Mouse (Mus musculus) forebrain, embryonic 11.5 days (tissue): ENCODE results near the gene Psmc6. TPM values are rescaled to one million over a fixed set of nuclear protein-coding genes. Genes with fewer than 3 reads are reported as not detected.
A peak's percentile ranks its signal among the peaks of the same experiment; 100 is the strongest.

Experiments
- ATAC-seq: fragments of 200-750 bp; cut with Nextera tagmentation; replicated peaks from 2 replicates; pipeline ENCODE4 v1.8.0; 2017; ENCODE audit warnings: moderate TSS enrichment; ENCODE audit not compliant: low FRiP score
- DNase-seq: peaks from one replicate; pipeline ENCODE4 v3.0.0-alpha.2; 2017; ENCODE audit warnings: low spot score
- H3K27ac ChIP-seq: fragments of 300-500 bp; sonication (generic); 2 replicates; pipeline ENCODE4 v1.5.1; 2014; ENCODE audit warnings: low read depth, low read length
- H3K27me3 ChIP-seq: fragments of 300-500 bp; sonication (generic); 2 replicates; pipeline ENCODE4 v1.6.1; 2014; ENCODE audit warnings: mild to moderate bottlenecking, low read length, mixed read lengths; ENCODE audit not compliant: control insufficient read depth, insufficient read depth
- H3K36me3 ChIP-seq: fragments of 300-500 bp; sonication (generic); 2 replicates; pipeline ENCODE4 v1.6.1; 2014; ENCODE audit warnings: mild to moderate bottlenecking, low read length, moderate library complexity, mixed read lengths; ENCODE audit not compliant: control insufficient read depth, insufficient read depth
- H3K4me1 ChIP-seq: fragments of 300-500 bp; sonication (generic); replicated peaks from 2 replicates; pipeline ENCODE4 v1.6.1; 2014; ENCODE audit warnings: low read length, mixed read lengths; ENCODE audit not compliant: control insufficient read depth, insufficient read depth
- H3K4me2 ChIP-seq: fragments of 300-500 bp; sonication (generic); 2 replicates; pipeline ENCODE4 v1.6.1; 2014; ENCODE audit warnings: low read depth, mild to moderate bottlenecking, low read length, moderate library complexity, mixed read lengths; ENCODE audit not compliant: severe bottlenecking
- H3K4me3 ChIP-seq: fragments of 300-500 bp; sonication (generic); 2 replicates; pipeline ENCODE4 v1.5.1; 2014; ENCODE audit warnings: low read depth, low read length
- H3K9ac ChIP-seq: fragments of 300-500 bp; sonication (generic); 2 replicates; pipeline ENCODE4 v1.6.1; 2014; ENCODE audit warnings: low read length
- H3K9me3 ChIP-seq: fragments of 300-500 bp; sonication (generic); 2 replicates; pipeline ENCODE4 v1.6.1; 2016; ENCODE audit warnings: low read length, mixed read lengths; ENCODE audit not compliant: control insufficient read depth
- WGBS: fragments of 180-500 bp; shearing (Covaris S2); extraction: QIAGEN DNeasy Blood & Tissue Kit; methylation state at CpG from one replicate; pipeline ENCODE4 v1.1.7; 2014; 5-methylcytosine and 5-hydroxymethylcytosine counted together
- polyA plus RNA-seq: library from polyadenylated mRNA; unstranded; fragments of >200 nt; fragmentation: Nextera tagmentation; extraction: Ambion mirVana; gene quantifications from 2 replicates; pipeline ENCODE4 v1.2.1, GENCODE M21; 2014

The Psmc6 gene
- polyA plus RNA-seq, 1 experiment from 2014 or later, result 250 TPM

GRCm38 (mm10) chr14:45322450-45322849 lies 7.1 kb upstream of the Psmc6 start:
- Histone ChIP-seq H3K4me3 (no peak overlapping the region), H3K27me3 (no peaks in the 10 kb centered on the region), H3K27ac (no peak overlapping the region), H3K9ac (no peak overlapping the region), H3K9me3 (no peaks in the 10 kb centered on the region), H3K4me2 (no peak overlapping the region), H3K4me1 (no peaks in the 10 kb centered on the region), H3K36me3 (no peaks in the 10 kb centered on the region)
- ATAC-seq, result no peak
- no peak for DNase-seq
- WGBS, result 81% methylated on average over 2 of the region's 2 CpGs

GRCm38 (mm10) chr14:45323320-45323719 lies 6.3 kb upstream of the Psmc6 start:
- ATAC-seq (no peak), DNase-seq (no peak)
- H3K4me3 ChIP-seq, result no peak overlapping the region
- H3K4me1 ChIP-seq, result no peaks in the 10 kb centered on the region
- H3K27me3 ChIP-seq, result no peaks in the 10 kb centered on the region
- H3K9ac ChIP-seq, result no peak overlapping the region
- no peak overlapping the region for H3K4me2 ChIP-seq
- H3K36me3 ChIP-seq, result no peaks in the 10 kb centered on the region
- H3K9me3 ChIP-seq, result no peaks in the 10 kb centered on the region
- H3K27ac ChIP-seq, result no peak overlapping the region
- 88% methylated on average over 3 of the region's 3 CpGs for WGBS

GRCm38 (mm10) chr14:45325471-45325870 lies 4.1 kb upstream of the Psmc6 start:
- no peaks in the 10 kb centered on the region for H3K27me3 ChIP-seq
- H3K36me3 ChIP-seq, result no peaks in the 10 kb centered on the region
- DNase-seq (no peak), ATAC-seq (no peak)
- H3K4me3 ChIP-seq, result no peak overlapping the region
- H3K27ac ChIP-seq, result no peak overlapping the region
- no peaks in the 10 kb centered on the region for H3K4me1 ChIP-seq
- H3K9me3 ChIP-seq, result no peaks in the 10 kb centered on the region
- H3K4me2 ChIP-seq, result no peak overlapping the region
- H3K9ac ChIP-seq, result no peak overlapping the region

- 0 out of 2 replicates have a peak, but pooled peaks cover 2% of the 10 kb centered on the region for H3K4me1 ChIP-seq
- DNase-seq, result no peak
- H3K27me3 ChIP-seq, result no peaks in the 10 kb centered on the region
- no peak overlapping the region for H3K27ac ChIP-seq
- H3K4me2 ChIP-seq, result no peak overlapping the region
- H3K9ac ChIP-seq, result no peak overlapping the region
- no peak for ATAC-seq
- WGBS, result 93% methylated on average over 4 of the region's 4 CpGs
- no peak overlapping the region for H3K4me3 ChIP-seq
- no peaks in the 10 kb centered on the region; the same call in 1 of the 2 replicates for H3K36me3 ChIP-seq
- no peaks in the 10 kb centered on the region for H3K9me3 ChIP-seq
These were observed 1.4 kb upstream of the Psmc6 start for GRCm38 (mm10) chr14:45328072-45328713.

GRCm38 (mm10) chr14:45329018-45329588 lies 485 bp upstream of the Psmc6 start:
- ATAC-seq (peak; percentile 29), DNase-seq (no peak)
- peak overlapping the region; percentile 47 for H3K4me2 ChIP-seq
- 13% methylated on average over 8 of the region's 8 CpGs for WGBS
- peak overlapping the region; percentile 43; the same call in 1 of the 2 replicates for H3K9ac ChIP-seq
- H3K4me1 ChIP-seq, result 0 out of 2 replicates have a peak, but pooled peaks cover 2% of the 10 kb centered on the region
- H3K36me3 ChIP-seq, result no peaks in the 10 kb centered on the region; the same call in 1 of the 2 replicates
- H3K4me3 ChIP-seq, result peak overlapping the region; percentile 63; the same call in 1 of the 2 replicates
- no peaks in the 10 kb centered on the region for H3K9me3 ChIP-seq
- no peaks in the 10 kb centered on the region for H3K27me3 ChIP-seq
- H3K27ac ChIP-seq, result no peak overlapping the region

GRCm38 (mm10) chr14:45350931-45351859 lies 21.6 kb downstream of the Psmc6 start, which contains the start of gene Styx:
Gene Styx (plus strand): TSS chr14:45351093.
- Histone ChIP-seq H3K4me1 (peaks cover 4% of the 10 kb centered on the region; the same call in 1 of the 2 replicates), H3K9ac (peak within 1 kb of the TSS; percentile 69), H3K27ac (peak within 1 kb of the TSS; percentile 50; the same call in 1 of the 2 replicates), H3K27me3 (no peaks in the 10 kb centered on the region), H3K9me3 (no peaks in the 10 kb centered on the region), H3K4me3 (peak within 1 kb of the TSS; percentile 64), H3K4me2 (peak within 1 kb of the TSS; percentile 72), H3K36me3 (peaks cover 3% of the 10 kb centered on the region)
- WGBS, result under 1% methylated on average over 63 of the region's 93 CpGs
- DNase-seq, result peak; percentile 97
- ATAC-seq, result peak; percentile 99

- no peak for DNase-seq
- H3K27ac ChIP-seq, result no peak overlapping the region
These were observed 34.9 kb downstream of the Psmc6 start for GRCm38 (mm10) chr14:45364211-45365195.

More at GRCm38 (mm10) chr14:45364211-45365195, 34.9 kb downstream of the Psmc6 start:
- H3K9ac ChIP-seq, result no peak overlapping the region
- WGBS, result 81% methylated on average over 16 of the region's 16 CpGs
- no peak overlapping the region for H3K4me2 ChIP-seq
- H3K27me3 ChIP-seq, result no peaks in the 10 kb centered on the region
- no peaks in the 10 kb centered on the region for H3K4me1 ChIP-seq
- H3K4me3 ChIP-seq, result no peak overlapping the region
- peaks cover 3% of the 10 kb centered on the region; the same call in 1 of the 2 replicates for H3K36me3 ChIP-seq
- ATAC-seq, result no peak
- H3K9me3 ChIP-seq, result no peaks in the 10 kb centered on the region
